Mouse (Mus musculus): Measurements from ENCODE around the gene Tesk1. TPM values are rescaled to one million over a fixed set of nuclear protein-coding genes. Genes with fewer than 3 reads are reported as not detected.
"Not testable (repeated sequence)": the region's sequence is repeated elsewhere in the genome, so short reads cannot be mapped to it uniquely, and the experiment has no call there.

Gene Tesk1
- total RNA-seq, 2 experiments from 2014 or later: 28.0 to 34.7 TPM

DNA sequence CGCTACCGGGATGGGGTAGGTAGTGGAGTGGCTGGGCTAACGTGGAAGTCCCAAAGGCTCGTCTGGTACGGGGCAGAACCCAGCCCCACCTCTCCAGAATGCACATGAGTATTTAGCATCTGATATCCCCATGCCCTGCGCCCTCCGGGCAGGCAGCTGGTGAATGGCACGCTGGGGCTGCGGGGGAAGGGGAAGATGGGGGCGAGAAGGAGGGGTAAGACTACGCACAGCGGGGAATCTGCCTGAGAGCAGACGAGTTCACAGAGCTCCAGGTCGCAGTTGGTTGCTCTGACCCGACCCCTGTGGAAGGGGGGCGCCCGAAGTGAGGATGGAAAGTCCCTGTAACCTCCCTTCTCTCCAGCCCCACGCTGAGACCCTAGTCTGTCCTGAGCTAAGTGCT is 11.7 kb downstream of the Tesk1 start:
- DNase-seq: no peak

DNA sequence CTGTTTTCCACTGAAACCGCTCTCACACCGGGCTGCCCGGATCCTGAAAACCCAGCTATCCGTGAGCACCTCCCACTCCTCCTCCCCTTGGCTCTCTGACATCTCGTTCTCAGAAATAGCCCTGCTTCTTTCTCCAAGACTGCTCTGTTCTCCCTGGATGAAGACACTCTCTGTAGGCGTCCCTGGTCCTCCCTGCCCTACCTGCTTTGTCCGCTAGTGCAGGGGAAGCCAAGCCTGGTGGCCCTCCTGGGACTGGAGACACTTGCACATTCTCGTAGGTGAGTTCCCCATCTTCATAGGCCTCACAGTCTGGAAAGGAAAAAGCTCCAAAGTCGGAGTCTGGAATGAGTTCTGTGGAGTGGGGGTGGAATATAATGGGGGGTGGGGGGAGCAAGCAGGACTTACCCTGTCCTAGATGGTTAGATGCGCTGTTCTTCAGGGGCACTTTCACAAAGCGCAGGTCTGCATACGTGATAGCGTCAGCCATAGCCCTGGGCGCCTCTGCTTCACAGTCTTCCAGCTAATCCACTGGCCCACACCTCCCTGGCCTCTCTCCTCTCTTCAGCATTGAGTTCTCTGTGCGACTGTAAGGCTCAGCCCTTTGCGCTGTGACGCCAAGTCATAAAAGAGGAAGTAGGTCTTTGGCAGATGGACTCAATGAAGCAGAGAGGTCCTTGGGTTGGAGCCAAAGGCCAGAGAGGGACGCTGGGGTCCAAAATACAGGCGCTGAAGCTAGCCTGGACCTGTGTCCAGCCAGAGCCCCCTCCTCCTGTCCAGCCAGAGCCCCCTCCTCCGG is 12.5 kb downstream of the Tesk1 start, which contains the start of gene Cd72:
Gene Cd72 (minus strand): TSS at position 588 of the 796 bp plus-strand sequence.
- no peak for DNase-seq

DNA sequence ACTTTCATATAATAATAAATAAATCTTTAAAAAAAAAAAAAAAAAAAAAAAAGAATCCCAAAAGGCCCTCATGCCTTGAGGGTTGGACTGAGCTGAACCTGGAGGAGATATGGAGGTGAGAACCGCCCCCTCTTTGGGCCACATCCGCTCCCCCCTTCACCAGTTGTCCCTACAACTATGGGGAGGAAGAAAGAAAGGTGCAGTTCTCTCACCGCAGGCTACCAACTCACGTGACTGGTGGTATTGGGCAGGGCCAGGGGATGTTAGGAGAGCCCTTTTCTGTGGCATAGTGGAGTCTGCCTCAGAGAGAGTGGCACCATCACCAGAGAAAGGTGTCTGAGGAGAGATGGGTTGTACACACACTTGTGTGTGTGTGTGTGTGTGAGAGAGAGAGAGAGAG is 14.7 kb downstream of the Tesk1 start:
- DNase-seq: no peak

DNA sequence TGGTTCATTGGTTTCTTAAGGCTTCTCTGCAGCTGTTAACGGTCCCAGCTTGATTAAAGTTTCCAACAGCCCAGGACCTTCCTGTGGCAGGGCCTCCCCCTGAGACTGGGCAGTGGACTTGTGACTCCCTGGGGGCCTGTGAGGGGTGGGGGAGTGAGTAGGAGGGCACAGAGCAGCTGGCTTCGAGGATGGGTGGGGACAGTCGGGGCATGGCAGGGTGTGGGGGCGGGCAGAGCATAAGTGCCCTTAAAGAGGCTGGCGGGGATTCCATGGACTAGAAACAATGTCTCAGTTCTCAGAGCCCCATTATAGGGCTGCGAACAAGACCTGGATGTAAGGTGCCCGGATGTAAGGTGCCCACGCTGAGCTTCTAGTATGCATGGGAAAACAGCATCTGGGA is 15.4 kb downstream of the Tesk1 start:
- no peak for DNase-seq

DNA sequence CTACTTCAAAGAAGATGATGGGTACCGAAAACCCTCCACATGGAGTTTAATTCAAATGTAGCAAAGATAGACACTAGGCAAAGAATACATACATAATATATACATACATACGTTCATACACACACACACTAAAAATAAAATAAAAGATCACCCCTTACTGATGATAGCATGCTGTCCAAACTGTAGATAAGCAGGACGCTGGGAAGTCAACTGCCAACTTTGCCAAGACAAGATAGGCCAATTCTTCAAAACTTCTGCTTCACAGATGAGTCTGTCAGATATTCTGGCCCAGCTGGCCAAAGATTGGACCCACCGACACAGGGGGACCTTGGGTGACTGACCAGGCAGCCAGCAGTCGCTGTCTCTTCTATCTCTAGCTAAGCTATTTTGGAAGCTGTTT is 21.4 kb downstream of the Tesk1 start:
- DNase-seq: no peak

DNA sequence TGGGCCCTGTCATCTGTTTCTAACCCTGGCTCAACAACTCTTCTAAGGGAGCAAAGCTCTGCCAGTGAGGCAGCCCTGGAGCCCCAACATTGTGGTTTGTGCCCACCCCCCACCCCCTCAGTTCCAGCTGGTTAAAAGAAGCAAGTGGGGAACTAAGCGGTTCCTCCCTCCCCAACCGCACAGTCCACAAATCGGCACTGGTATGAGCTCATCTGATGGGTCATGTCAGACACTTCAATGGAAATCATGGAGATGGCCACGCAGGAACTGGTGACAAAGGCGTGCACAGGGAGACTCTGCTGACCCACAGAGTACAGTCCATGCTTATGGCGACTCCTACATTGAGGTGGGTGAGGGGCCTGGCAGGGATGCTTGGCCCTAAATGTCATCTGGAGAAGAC is 24.2 kb downstream of the Tesk1 start:
- DNase-seq: no peak

DNA sequence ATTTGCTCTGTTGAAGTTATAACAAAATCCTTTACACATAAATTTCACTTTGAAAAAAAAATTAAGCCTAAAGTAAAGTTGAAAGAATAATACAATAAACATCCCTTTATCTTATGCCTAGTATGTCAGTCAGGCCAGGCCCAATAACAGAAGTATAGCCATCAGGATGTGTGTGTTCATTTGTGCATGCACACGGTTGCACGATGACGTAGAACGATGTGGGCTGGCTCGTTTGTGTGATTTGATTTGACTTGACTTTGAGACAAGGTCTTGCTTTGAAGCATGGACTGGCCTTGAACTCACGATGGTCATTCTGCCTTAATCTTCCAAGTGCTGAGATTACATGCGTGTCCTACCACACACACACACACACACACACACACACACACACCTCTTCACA is 25.1 kb downstream of the Tesk1 start:
- no peak for DNase-seq

DNA sequence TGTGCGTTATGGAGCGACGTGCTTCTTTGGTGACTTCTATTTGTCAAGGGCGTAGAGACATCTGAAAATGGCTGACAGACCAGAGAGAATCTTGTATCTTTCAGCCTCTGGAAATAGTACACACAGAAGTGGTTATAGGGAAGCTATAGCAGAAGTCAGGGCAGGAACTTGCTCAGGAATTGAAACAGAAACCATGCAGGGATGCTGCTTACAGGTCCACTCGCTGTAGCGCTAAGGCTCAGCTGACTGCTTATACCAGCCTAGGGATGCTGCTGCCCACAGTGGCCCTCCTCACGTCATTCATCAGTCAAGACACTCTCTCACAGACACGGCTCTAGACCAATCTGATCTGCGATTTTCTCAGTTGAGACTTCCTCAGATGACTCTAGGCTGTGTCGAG is 28.6 kb downstream of the Tesk1 start:
- no peak for DNase-seq

DNA sequence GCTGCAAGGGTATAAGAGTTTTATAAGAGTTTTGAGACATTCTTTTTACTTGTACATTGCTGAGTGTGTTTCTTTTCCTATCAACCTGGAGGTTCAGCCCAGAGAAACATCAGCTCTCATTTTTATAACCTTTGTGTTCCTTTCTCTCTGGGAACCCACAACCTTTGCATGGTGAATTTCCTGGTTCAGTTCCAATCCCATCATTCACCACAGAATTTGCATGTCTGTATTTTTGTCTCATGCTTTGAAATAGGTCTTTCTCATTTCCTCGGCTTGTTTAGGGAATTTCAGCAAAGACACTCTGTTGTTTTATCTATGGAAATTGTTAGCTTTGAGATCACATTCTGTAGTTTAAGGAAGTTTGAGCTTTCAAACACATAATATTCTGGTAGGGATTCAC is 31.9 kb downstream of the Tesk1 start:
- DNase-seq: no peak

DNA sequence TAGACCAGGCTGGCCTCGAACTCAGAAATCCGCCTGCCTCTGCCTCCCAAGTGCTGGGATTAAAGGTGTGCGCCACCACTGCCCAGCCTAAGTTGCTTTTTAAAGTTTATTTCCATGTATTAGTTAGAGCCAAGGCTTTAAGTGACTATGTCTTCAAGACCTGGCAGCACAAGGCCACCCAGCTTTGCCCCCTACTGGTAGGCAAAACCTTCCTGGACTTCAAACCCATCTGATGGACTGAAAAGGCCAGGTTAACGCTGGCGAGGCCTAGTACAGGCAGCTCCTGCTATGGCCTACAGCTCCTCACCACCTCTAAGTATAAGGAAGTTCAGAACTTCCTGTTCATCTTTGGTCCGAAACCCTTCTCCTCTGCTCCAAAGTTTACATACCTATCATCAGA is 34.9 kb downstream of the Tesk1 start:
- DNase-seq: no peak

DNA sequence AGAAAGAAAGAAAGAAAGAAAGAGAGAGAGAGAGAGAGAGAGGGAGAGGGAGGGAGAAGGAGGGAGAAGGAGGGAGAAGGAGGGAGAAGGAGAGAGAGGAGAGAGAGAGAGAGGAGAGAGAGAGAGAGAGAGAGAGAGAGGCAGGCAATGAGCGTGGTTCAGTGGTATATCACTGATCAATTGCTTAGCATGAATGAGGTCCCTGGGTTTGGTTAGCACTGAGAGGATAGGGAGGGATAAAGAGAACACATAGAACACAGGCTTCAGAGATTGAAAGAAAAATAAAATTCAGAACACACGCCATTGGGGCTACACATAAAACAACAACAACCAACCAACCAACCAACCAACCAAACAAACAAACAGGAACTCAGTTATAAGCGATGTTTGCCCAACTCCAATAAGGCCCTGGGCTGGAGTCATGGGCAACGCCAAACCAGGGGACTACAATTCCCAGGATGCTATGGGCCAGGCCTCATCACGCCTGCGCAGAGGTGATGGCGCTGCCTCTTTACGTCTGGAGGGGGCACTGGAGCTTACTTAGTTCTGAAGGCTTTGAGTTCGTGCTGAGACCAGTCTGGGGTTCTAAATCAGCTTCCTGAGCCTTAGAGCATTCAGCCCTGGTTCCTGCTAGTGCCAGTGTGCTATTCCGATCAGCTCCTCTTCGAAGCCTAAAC is 36.3 kb downstream of the Tesk1 start:
- DNase-seq: peak; percentile 83

DNA sequence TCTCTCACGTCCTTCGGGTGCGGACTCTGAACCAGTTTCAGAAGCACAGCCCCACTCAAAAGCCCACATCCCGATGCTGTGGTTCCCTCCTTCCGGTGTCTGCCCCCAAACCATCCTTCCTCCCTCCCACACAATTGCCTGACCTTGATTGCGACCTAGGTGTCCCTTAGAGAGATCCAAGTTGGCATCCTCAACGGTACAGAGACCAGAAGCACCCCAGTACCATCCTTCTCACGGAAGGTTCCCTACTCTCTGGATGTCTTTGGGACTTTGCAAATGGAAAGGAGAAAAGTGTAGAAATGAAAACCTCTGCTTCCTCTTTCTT is 36.8 kb downstream of the Tesk1 start:
- DNase-seq: no peak

DNA sequence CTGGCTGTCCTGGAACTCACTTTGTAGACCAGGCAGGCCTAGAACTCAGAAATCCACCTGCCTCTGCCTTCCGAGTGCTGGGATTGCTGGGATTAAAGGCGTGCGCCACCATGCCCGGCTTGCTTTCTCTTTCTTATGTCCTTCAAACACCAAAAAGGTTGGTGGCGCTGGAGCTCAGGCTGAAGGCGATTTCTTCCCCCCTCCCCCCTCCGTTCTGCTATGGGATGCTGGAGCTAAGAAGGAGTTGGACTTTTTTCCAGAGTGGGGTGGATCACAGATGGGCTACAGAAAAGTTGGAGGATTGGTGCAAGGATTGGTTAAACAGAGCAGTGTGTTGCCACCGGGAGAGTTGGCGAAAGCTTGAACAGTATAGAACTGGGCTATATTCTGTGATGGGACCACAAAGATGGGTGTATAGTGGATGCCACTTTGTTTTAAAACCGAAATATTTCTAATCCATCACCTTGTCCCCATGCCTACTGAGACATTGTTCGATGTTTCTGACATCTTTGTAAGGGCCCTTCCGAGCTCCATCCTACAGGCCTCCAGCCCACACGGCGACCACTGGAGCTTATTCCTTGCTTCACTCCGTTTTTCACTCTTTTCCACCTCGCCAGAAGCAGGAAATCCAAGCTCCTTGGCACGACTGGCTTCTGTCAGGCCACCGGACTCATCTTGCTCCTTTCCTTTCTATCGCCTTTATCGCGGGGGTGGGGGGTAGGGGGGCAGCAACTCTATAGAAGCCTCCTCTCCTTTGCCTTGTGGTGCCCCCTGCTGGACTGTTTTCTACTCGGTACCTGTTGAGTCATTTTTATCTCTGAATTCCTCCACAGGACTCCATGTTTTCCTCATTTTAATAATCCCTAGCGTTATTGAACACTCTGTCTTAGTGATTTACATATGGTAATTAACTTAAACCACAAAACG is 37.4 kb downstream of the Tesk1 start:
- DNase-seq: peak; percentile 84

DNA sequence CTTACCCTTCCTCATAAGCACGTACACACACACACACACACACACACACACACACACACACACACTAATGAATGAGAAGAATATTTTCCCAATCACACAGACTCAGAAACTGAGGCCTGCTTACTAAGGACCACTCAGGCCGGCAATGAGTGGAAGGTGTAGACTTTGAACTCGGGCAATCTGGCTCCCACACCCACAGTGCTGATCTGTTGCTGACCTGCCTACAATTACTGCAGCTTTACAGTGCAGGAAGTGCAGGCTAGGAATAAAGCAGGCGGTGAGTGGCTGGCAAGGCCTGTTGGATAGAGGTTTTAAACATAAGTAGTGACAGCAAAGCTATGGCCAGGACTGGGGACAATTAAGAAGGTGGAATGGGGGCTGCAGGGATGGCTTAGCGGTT is 39.2 kb downstream of the Tesk1 start:
- no peak for DNase-seq

DNA sequence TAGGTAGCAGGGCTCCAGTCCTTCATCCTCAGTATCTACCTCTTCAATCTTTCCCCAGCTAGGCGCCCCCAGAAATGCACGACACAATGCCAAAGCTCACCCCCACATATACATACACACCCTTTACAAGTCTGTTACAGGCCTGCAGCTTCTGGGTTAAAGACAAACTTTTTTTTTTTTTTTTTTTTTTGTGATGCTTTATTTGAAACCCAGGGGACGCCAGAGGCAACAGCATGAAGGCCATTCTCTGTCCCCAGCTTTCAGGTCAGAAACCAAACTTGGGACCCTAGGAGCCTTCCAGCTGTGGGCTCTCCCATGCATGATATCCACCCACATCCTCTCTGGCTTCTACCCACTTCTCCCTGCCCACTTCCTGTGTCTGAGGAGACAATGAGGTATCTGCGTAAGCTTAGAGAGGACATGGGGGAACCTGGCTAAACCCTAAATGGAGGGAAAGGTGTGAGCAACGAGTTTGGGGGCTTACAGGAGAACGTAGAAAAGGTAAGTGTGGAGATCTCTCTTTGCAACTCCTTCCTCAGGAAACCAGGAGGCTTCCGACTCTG is 40.2 kb downstream of the Tesk1 start:
- DNase-seq: no peak

DNA sequence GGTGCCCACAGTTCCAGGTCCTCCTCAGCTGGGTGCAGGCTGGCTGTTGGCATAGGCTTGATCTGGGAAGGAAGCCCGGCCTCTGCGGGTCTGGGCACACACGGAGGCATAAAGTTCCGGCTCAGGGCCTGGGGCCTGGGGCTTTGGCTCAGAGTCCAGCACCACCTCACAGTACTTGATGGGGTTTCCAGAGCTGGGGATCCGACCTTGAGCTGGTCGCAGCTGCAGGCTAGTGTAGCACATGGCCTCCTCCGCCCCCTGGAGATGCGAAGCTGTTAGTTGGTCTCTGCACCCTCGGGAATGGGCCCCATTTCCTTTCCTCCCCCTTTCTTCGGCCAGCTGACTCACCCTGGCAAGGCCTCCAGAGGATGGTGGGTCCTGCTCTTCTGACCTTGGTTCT is 40.9 kb downstream of the Tesk1 start:
- DNase-seq: peak; percentile 27

DNA sequence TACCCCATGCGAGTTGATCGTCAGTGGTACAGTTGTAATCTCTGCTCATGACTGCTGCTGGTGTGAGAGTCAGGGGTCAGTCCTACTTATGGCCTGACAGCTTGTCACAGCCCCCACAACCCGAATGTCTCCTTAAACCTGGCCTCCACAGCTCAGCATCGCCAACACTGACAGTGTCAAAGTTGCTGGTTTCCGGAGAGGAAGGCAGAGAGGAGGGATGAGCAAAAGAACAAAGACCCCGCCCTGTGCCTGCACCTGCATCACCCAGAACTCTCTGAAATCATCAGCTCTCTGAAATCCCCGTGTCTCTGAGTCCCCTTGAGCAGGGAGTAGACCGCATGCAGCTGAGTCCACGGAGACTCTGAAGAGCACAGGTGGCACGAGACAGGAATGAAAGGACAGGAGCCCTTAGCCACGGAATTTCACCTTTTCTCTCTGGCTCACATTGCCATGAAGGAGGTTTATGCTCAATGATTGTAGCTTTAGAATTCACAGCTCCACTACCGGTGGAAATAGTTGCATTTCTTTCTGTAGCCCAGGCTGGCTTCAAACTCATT is 41.9 kb downstream of the Tesk1 start, which contains the start of gene Sit1:
Gene Sit1 (minus strand): TSS at position 200 of the 557 bp plus-strand sequence.
- DNase-seq: no peak

DNA sequence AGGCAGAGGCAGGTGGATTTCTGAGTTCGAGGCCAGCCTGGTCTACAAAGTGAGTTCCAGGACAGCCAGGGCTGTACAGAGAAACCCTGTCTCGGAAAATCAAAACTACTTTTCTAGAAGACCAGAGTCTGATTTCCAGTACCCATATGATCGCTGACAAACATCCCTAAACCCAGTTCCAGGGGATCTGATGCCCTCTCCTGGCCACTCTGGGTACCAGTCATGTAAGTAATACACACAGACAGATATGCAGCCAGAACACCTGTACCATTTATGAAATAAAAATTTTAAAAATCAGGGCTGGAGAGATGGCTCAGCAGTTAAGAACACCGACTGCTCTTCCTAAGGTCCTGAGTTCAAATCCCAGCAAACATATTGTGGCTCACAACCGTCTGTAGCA is 43.9 kb downstream of the Tesk1 start:
- DNase-seq: not testable (repeated sequence)

DNA sequence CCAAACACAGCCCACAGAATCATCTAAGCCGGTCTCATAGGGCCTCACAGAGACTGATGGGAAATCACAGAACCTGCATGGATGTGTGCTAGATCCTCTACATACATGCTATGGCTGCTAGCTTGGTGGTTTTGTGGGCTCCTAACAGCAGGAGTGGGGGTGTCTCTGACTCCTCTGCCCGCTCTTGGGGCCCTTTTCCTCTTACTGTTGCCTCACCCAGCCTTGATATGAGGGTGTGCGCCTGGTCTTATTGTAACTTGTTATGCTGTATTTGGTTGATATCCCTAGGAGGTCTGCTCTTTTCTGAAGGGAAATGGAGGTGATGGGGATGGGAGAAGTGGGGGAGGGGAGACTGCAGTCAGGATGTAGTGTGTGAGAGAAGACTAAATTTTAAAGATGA is 47.9 kb downstream of the Tesk1 start:
- no peak for DNase-seq

DNA sequence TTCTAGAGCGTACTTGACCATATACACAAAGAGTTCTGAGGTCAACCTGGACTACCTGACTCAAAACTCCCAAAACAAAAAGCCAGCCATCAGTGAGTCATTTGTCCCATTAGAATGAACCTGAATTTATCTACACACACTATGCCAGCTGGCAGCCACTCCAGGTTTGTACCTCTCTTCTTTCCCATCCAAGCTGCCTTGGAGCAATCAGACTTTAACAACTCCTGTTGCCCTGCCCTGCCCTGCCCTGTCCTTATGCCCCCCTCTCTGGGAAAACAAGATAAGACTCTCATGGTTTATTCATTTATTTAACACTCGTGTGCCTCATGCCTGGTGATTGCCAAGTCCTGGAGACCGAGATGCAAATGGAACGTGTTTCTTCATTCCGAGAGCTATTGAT is 49.1 kb downstream of the Tesk1 start:
- DNase-seq: no peak

DNA sequence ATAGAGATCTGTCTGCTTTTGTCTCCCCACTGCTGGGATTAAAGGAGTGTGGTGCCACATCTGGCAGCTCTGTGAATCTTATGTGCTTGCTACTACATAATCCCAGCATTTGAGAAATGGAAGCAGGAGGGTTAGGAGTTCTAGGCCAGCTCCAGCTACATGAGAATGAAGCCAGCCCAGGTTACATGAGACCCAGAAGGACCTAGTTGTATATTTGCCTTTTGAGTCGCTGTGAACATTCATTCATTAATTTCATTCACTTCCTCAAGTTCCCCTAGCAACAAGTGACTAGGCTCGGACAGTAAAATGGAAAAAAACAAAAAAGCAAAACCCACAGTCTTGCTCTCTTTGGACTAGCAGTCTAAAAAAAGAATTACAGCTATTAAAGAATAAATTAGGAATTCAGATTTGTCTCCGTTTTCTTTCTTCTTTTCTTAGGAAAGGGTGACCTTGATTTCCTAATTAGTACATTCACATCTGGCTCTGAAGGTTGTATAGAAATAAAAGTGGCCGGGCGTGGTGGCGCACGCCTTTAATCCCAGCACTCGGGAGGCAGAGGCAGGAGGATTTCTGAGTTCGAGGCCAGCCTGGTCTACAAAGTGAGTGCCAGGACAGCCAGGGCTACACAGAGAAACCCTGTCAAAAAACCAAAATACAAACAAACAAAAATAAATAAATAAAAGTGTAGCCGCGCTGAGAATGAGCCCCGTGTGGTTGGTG is 50.5 kb downstream of the Tesk1 start:
- no peak for DNase-seq

DNA sequence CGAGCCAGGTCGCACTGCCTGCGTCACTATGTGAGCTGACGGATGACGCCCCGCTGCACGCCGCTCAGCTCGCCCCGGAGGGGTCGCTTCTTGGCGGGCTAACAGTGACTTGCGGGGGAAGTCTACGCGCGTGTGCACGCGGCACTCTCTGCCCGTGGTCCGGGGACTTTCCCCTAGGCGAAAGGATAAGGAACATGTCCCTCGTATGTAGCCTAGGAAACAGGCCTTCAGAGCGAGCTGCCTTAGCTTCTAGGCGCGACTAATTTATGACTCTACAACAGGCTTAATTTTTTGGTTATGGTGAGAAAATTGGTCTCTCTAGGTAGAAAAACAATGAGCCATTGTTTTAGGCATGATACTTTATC is 51.1 kb downstream of the Tesk1 start, which contains the start of gene Ccdc107:
Gene Ccdc107 (plus strand): TSS at position 80 of the 365 bp plus-strand sequence.
- peak; percentile 76 for DNase-seq
